Mouse (Mus musculus) cortical plate, adult 2 months (tissue): ENCODE results near the gene Samd4.

ENCODE experiments used
- CTCF ChIP-seq: fragments of 200-500 bp; IDR thresholded peaks from 2 replicates; pipeline ENCODE4 v1.5.1; 2011; ENCODE audit warnings: mild to moderate bottlenecking, control low read depth, low read length; ENCODE audit not compliant: insufficient read depth; ENCODE audit errors: extremely low read depth
- POLR2A ChIP-seq: fragments of 200-500 bp; IDR thresholded peaks from 2 replicates; pipeline ENCODE4 v1.6.1; 2011; ENCODE audit warnings: mild to moderate bottlenecking, low read length, control low read depth; ENCODE audit not compliant: insufficient read depth; ENCODE audit errors: extremely low read depth

DNA sequence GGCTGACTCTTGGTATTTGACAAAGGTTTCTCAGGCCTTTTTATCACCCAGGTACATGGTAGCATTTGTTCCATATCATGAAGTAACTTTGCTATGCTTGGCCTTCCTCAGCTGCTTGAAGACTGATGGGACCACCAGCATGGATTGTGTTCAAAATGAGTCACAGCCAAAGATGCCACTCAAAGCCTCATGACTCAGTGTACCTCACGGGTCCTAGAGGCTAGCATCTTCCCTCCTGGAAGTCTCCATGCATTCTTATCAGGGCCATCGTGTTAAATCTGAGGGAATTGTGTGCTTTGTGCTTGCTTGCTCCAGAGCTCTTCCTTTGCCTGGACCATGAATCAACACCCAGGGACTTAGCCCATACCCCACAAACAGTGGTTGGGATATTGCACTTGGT lies 89.1 kb downstream of the Samd4 start:
- TF ChIP-seq CTCF (no peak), POLR2A (no peak)
